Mouse (Mus musculus): Measurements from ENCODE around the gene Ablim2.

DNA sequence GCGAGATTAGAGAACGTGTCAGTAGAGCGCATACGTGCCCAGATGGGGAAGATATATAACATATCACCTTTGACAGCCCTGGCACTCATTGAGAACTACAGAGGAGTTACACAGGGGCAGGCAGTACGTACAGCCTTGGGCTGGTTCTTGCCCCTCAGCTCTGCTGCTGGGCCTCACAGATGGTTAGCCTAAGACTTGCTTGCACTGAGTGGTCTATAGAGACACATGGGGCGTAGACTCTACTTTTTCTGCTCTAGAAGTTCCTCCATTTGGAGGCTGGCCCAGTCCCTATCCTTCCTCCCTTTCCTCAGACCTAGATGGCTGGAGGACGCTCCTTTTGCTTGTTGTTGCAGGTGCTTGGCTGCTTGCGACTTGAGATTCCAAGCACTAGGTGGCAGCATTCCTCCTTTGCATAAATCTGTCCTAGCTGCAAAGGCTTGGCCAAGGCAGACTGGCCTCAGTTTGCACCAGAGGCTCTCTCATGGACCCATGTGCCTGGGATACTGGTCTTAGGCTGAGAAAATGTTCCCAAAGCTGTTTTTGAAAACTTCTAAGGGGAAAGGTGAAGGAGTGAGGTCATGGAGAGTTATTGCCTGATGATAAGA, 112.8 kb downstream of the Ablim2 start:
- no peak for TF ChIP-seq POLR2A (IDR thresholded peaks at IDR 0.05; ENCODE audit: insufficient read depth, low read depth, low read length)
- peak; percentile 63; the same call in 1 of the 2 replicates for TF ChIP-seq CTCF (IDR thresholded peaks at IDR 0.05; ENCODE audit: insufficient read depth, low read depth, low read length)
